Mouse (Mus musculus): Measurements from ENCODE around the gene Tcn2. TPM values are rescaled to one million over a fixed set of nuclear protein-coding genes. Genes with fewer than 3 reads are reported as not detected.
A peak's percentile ranks its signal among the peaks of the same experiment; 100 is the strongest.
"Not testable (repeated sequence)": the region's sequence is repeated elsewhere in the genome, so short reads cannot be mapped to it uniquely, and the experiment has no call there.

Tcn2 gene
- polyA plus RNA-seq, 1 experiment, result 16.2 TPM

GRCm38 (mm10) chr11:3914109-3914840 lies 17.7 kb downstream of the Tcn2 start, which contains the start of gene Slc35e4:
Gene Slc35e4, minus strand, starts transcription at chr11:3914664.
- Histone ChIP-seq H3K4me3 (ENCODE audit: control insufficient read depth, low read depth, low read length) (peak within 1 kb of the TSS; percentile 68), H3K27ac (ENCODE audit: control insufficient read depth, insufficient read depth, low read depth, low read length) (no peak within 1 kb of the TSS), H3K27me3 (ENCODE audit: control insufficient read depth, insufficient read depth, low read length) (0 out of 2 replicates have a peak, but pooled peaks cover 3% of the 10 kb centered on the region), H3K36me3 (ENCODE audit: control insufficient read depth, insufficient read depth, low read length) (no peaks in the 10 kb centered on the region), H3K4me1 (ENCODE audit: control insufficient read depth, insufficient read depth, low read length) (peaks cover 17% of the 10 kb centered on the region)
- TF ChIP-seq POLR2A (IDR thresholded peaks at IDR 0.05; ENCODE audit: control insufficient read depth, low read depth, low read length), result no peak
- TF ChIP-seq CTCF (IDR thresholded peaks at IDR 0.05; ENCODE audit: control insufficient read depth, insufficient read depth, insufficient replicate concordance, low read depth, low read length), result peak; percentile 89

GRCm38 (mm10) chr11:3913316-3914108 lies 18.4 kb downstream of the Tcn2 start:
- Histone ChIP-seq H3K36me3 (ENCODE audit: control insufficient read depth, insufficient read depth, low read length) (no peaks in the 10 kb centered on the region), H3K27me3 (ENCODE audit: control insufficient read depth, insufficient read depth, low read length) (0 out of 2 replicates have a peak, but pooled peaks cover 3% of the 10 kb centered on the region), H3K4me1 (ENCODE audit: control insufficient read depth, insufficient read depth, low read length) (peaks cover 17% of the 10 kb centered on the region), H3K4me3 (ENCODE audit: control insufficient read depth, low read depth, low read length) (peak overlapping the region; percentile 68), H3K27ac (ENCODE audit: control insufficient read depth, insufficient read depth, low read depth, low read length) (no peak overlapping the region)
- TF ChIP-seq CTCF (IDR thresholded peaks at IDR 0.05; ENCODE audit: control insufficient read depth, insufficient read depth, insufficient replicate concordance, low read depth, low read length) (no peak), POLR2A (IDR thresholded peaks at IDR 0.05; ENCODE audit: control insufficient read depth, low read depth, low read length) (no peak)

- TF ChIP-seq CTCF (IDR thresholded peaks at IDR 0.05; ENCODE audit: control insufficient read depth, insufficient read depth, insufficient replicate concordance, low read depth, low read length) (no peak), POLR2A (IDR thresholded peaks at IDR 0.05; ENCODE audit: control insufficient read depth, low read depth, low read length) (no peak)
- H3K27ac ChIP-seq (ENCODE audit: control insufficient read depth, insufficient read depth, low read depth, low read length), result no peak overlapping the region
Measured at GRCm38 (mm10) chr11:3912875-3913271, 19.1 kb downstream of the Tcn2 start.

GRCm38 (mm10) chr11:3912100-3912874 lies 19.7 kb downstream of the Tcn2 start:
- Histone ChIP-seq H3K36me3 (ENCODE audit: control insufficient read depth, insufficient read depth, low read length) (no peaks in the 10 kb centered on the region), H3K4me1 (ENCODE audit: control insufficient read depth, insufficient read depth, low read length) (peaks cover 17% of the 10 kb centered on the region), H3K27ac (ENCODE audit: control insufficient read depth, insufficient read depth, low read depth, low read length) (no peak overlapping the region), H3K27me3 (ENCODE audit: control insufficient read depth, insufficient read depth, low read length) (0 out of 2 replicates have a peak, but pooled peaks cover 3% of the 10 kb centered on the region), H3K4me3 (ENCODE audit: control insufficient read depth, low read depth, low read length) (peak overlapping the region; percentile 68)
- TF ChIP-seq CTCF (IDR thresholded peaks at IDR 0.05; ENCODE audit: control insufficient read depth, insufficient read depth, insufficient replicate concordance, low read depth, low read length) (no peak), POLR2A (IDR thresholded peaks at IDR 0.05; ENCODE audit: control insufficient read depth, low read depth, low read length) (no peak)

More at GRCm38 (mm10) chr11:3912875-3913271, 19.1 kb downstream of the Tcn2 start:
- Histone ChIP-seq H3K36me3 (ENCODE audit: control insufficient read depth, insufficient read depth, low read length) (no peaks in the 10 kb centered on the region), H3K4me3 (ENCODE audit: control insufficient read depth, low read depth, low read length) (peak overlapping the region; percentile 68), H3K27me3 (ENCODE audit: control insufficient read depth, insufficient read depth, low read length) (0 out of 2 replicates have a peak, but pooled peaks cover 3% of the 10 kb centered on the region), H3K4me1 (ENCODE audit: control insufficient read depth, insufficient read depth, low read length) (peaks cover 17% of the 10 kb centered on the region)

- H3K36me3 ChIP-seq (ENCODE audit: control insufficient read depth, insufficient read depth, low read length); H3K27me3 ChIP-seq (ENCODE audit: control insufficient read depth, insufficient read depth, low read length); H3K27ac ChIP-seq (ENCODE audit: control insufficient read depth, insufficient read depth, low read depth, low read length); H3K4me3 ChIP-seq (ENCODE audit: control insufficient read depth, low read depth, low read length): not testable (repeated sequence)
- H3K4me1 ChIP-seq (ENCODE audit: control insufficient read depth, insufficient read depth, low read length), result peaks cover 17% of the 10 kb centered on the region
Measured at GRCm38 (mm10) chr11:3911440-3911839, 20.5 kb downstream of the Tcn2 start.

- Histone ChIP-seq H3K27me3 (ENCODE audit: control insufficient read depth, insufficient read depth, low read length) (0 out of 2 replicates have a peak, but pooled peaks cover 3% of the 10 kb centered on the region), H3K27ac (ENCODE audit: control insufficient read depth, insufficient read depth, low read depth, low read length) (no peak overlapping the region), H3K4me1 (ENCODE audit: control insufficient read depth, insufficient read depth, low read length) (peaks cover 17% of the 10 kb centered on the region), H3K4me3 (ENCODE audit: control insufficient read depth, low read depth, low read length) (no peak overlapping the region), H3K36me3 (ENCODE audit: control insufficient read depth, insufficient read depth, low read length) (no peaks in the 10 kb centered on the region)
- TF ChIP-seq CTCF (IDR thresholded peaks at IDR 0.05; ENCODE audit: control insufficient read depth, insufficient read depth, insufficient replicate concordance, low read depth, low read length), result no peak
- TF ChIP-seq POLR2A (IDR thresholded peaks at IDR 0.05; ENCODE audit: control insufficient read depth, low read depth, low read length), result no peak
Measured at GRCm38 (mm10) chr11:3910513-3911310, 21.2 kb downstream of the Tcn2 start.

All from testis, adult 2 months (tissue).